Mouse (Mus musculus) heart, embryonic 12.5 days (tissue): Measurements from ENCODE around the gene Spef1. TPM values are rescaled to one million over a fixed set of nuclear protein-coding genes. Genes with fewer than 3 reads are reported as not detected.
A peak's percentile ranks its signal among the peaks of the same experiment; 100 is the strongest.

ENCODE experiments used
- ATAC-seq: fragments of 200-750 bp; cut with Nextera tagmentation; 2 replicates; pipeline ENCODE4 v1.8.0; 2017; ENCODE audit warnings: moderate TSS enrichment, moderate library complexity; ENCODE audit not compliant: insufficient number of reproducible peaks, low FRiP score
- H3K27ac ChIP-seq: fragments of 300-500 bp; sonication (generic); 2 replicates; pipeline ENCODE4 v1.5.1; 2016; ENCODE audit warnings: mild to moderate bottlenecking, moderate library complexity; ENCODE audit not compliant: poor library complexity, severe bottlenecking
- H3K27me3 ChIP-seq: fragments of 300-500 bp; sonication (generic); replicated peaks from 2 replicates; pipeline ENCODE4 v1.6.1; 2016; ENCODE audit warnings: mild to moderate bottlenecking, moderate library complexity
- H3K36me3 ChIP-seq: fragments of 300-500 bp; sonication (generic); 2 replicates; pipeline ENCODE4 v1.6.1; 2016; ENCODE audit warnings: mild to moderate bottlenecking, moderate library complexity
- H3K4me1 ChIP-seq: fragments of 300-500 bp; sonication (generic); replicated peaks from 2 replicates; pipeline ENCODE4 v1.6.1; 2016; ENCODE audit warnings: mild to moderate bottlenecking
- H3K4me2 ChIP-seq: fragments of 300-500 bp; sonication (generic); 2 replicates; pipeline ENCODE4 v1.6.1; 2016; ENCODE audit warnings: mild to moderate bottlenecking, moderate library complexity
- H3K4me3 ChIP-seq: fragments of 300-500 bp; sonication (generic); 2 replicates; pipeline ENCODE4 v1.5.1; 2016; ENCODE audit warnings: mild to moderate bottlenecking
- H3K9ac ChIP-seq: fragments of 300-500 bp; sonication (generic); 2 replicates; pipeline ENCODE4 v1.6.1; 2016; ENCODE audit warnings: mild to moderate bottlenecking, moderate library complexity
- H3K9me3 ChIP-seq: fragments of 300-500 bp; sonication (generic); replicated peaks from 2 replicates; pipeline ENCODE4 v1.6.1; 2016; ENCODE audit warnings: mild to moderate bottlenecking, moderate library complexity
- WGBS: fragments of 180-500 bp; shearing (Covaris S2); methylation state at CpG from one replicate; pipeline ENCODE4 v1.1.7; 2016; 5-methylcytosine and 5-hydroxymethylcytosine counted together
- polyA plus RNA-seq: library from polyadenylated mRNA; unstranded; fragments of >200 nt; fragmentation: Nextera tagmentation; extraction: Ambion mirVana; gene quantifications from 2 replicates; pipeline ENCODE4 v1.2.1, GENCODE M21; 2016

Gene Spef1
- polyA plus RNA-seq, 1 experiment from 2014 or later = 1.3 TPM

- ATAC-seq = no peak; the same call in 1 of the 2 replicates
Observed at GRCm38 (mm10) chr2:131205521-131206182, 18.6 kb upstream of the Spef1 start.

GRCm38 (mm10) chr2:131204410-131204981, 17.4 kb upstream of the Spef1 start:
- Histone ChIP-seq H3K27me3 (0 out of 2 replicates have a peak, but pooled peaks cover 3% of the 10 kb centered on the region), H3K4me1 (peaks cover 19% of the 10 kb centered on the region), H3K36me3 (peaks cover 8% of the 10 kb centered on the region), H3K27ac (no peak overlapping the region; the same call in 1 of the 2 replicates), H3K4me3 (no peak overlapping the region), H3K4me2 (peak overlapping the region; percentile 27; the same call in 1 of the 2 replicates), H3K9me3 (no peaks in the 10 kb centered on the region), H3K9ac (no peak overlapping the region)
- 48% methylated on average over 7 of the region's 7 CpGs for WGBS
- peak; percentile 84 for ATAC-seq

More at GRCm38 (mm10) chr2:131205521-131206182, 18.6 kb upstream of the Spef1 start:
- no peak overlapping the region for H3K4me3 ChIP-seq
- 61% methylated on average over 8 of the region's 8 CpGs for WGBS
- no peak overlapping the region for H3K9ac ChIP-seq
- no peaks in the 10 kb centered on the region for H3K36me3 ChIP-seq
- H3K9me3 ChIP-seq = no peaks in the 10 kb centered on the region
- H3K27ac ChIP-seq = no peak overlapping the region
- no peak overlapping the region for H3K4me2 ChIP-seq
- H3K27me3 ChIP-seq = 0 out of 2 replicates have a peak, but pooled peaks cover 3% of the 10 kb centered on the region
- peaks cover 23% of the 10 kb centered on the region for H3K4me1 ChIP-seq

- no peak for ATAC-seq
- H3K4me2 ChIP-seq = no peak overlapping the region
- 0 out of 2 replicates have a peak, but pooled peaks cover 3% of the 10 kb centered on the region for H3K27me3 ChIP-seq
Observed at GRCm38 (mm10) chr2:131203816-131204409, 16.8 kb upstream of the Spef1 start.

GRCm38 (mm10) chr2:131201262-131201661, 14.2 kb upstream of the Spef1 start:
- Histone ChIP-seq H3K27ac (no peak overlapping the region), H3K36me3 (peaks cover 28% of the 10 kb centered on the region), H3K4me1 (peaks cover 13% of the 10 kb centered on the region), H3K9me3 (no peaks in the 10 kb centered on the region), H3K27me3 (no peaks in the 10 kb centered on the region), H3K4me2 (no peak overlapping the region), H3K9ac (no peak overlapping the region), H3K4me3 (no peak overlapping the region)
- WGBS = 85% methylated on average over 3 of the region's 3 CpGs
- no peak for ATAC-seq

More at GRCm38 (mm10) chr2:131203816-131204409, 16.8 kb upstream of the Spef1 start:
- H3K36me3 ChIP-seq = peaks cover 11% of the 10 kb centered on the region
- H3K9ac ChIP-seq = no peak overlapping the region
- H3K4me3 ChIP-seq = no peak overlapping the region
- 76% methylated on average over 6 of the region's 6 CpGs for WGBS
- H3K4me1 ChIP-seq = peaks cover 13% of the 10 kb centered on the region
- no peaks in the 10 kb centered on the region for H3K9me3 ChIP-seq
- H3K27ac ChIP-seq = no peak overlapping the region

- Histone ChIP-seq H3K27me3 (no peaks in the 10 kb centered on the region), H3K27ac (no peak overlapping the region), H3K9ac (no peak overlapping the region), H3K9me3 (no peaks in the 10 kb centered on the region), H3K36me3 (peaks cover 32% of the 10 kb centered on the region), H3K4me3 (no peak overlapping the region), H3K4me2 (no peak overlapping the region), H3K4me1 (peaks cover 13% of the 10 kb centered on the region)
- 76% methylated on average over 2 of the region's 2 CpGs for WGBS
- ATAC-seq = no peak
Observed at GRCm38 (mm10) chr2:131200710-131201109, 13.6 kb upstream of the Spef1 start.

- no peak overlapping the region for H3K9ac ChIP-seq
- no peaks in the 10 kb centered on the region for H3K9me3 ChIP-seq
- no peaks in the 10 kb centered on the region for H3K4me1 ChIP-seq
- H3K4me2 ChIP-seq = no peak overlapping the region
- ATAC-seq = no peak
- no peak overlapping the region for H3K27ac ChIP-seq
- 89% methylated on average over 16 of the region's 16 CpGs for WGBS
- no peaks in the 10 kb centered on the region for H3K27me3 ChIP-seq
- peaks cover 68% of the 10 kb centered on the region for H3K36me3 ChIP-seq
- H3K4me3 ChIP-seq = no peak overlapping the region
Observed at GRCm38 (mm10) chr2:131196606-131197316, 9.7 kb upstream of the Spef1 start.

- H3K4me1 ChIP-seq = peaks cover 33% of the 10 kb centered on the region
- peaks cover 55% of the 10 kb centered on the region for H3K36me3 ChIP-seq
- no peak overlapping the region for H3K4me2 ChIP-seq
- no peaks in the 10 kb centered on the region for H3K9me3 ChIP-seq
- no peak overlapping the region for H3K27ac ChIP-seq
- no peaks in the 10 kb centered on the region for H3K27me3 ChIP-seq
- ATAC-seq = no peak
- H3K9ac ChIP-seq = no peak overlapping the region
- 76% methylated on average over 7 of the region's 7 CpGs for WGBS
- H3K4me3 ChIP-seq = no peak overlapping the region
Observed at GRCm38 (mm10) chr2:131191005-131191390, 3.9 kb upstream of the Spef1 start.

- Histone ChIP-seq H3K4me2 (0 out of 2 replicates have a peak overlapping the region, but pooled peaks have one; percentile 4), H3K9me3 (no peaks in the 10 kb centered on the region), H3K9ac (no peak overlapping the region), H3K27me3 (no peaks in the 10 kb centered on the region), H3K4me1 (peaks cover 38% of the 10 kb centered on the region), H3K36me3 (peaks cover 50% of the 10 kb centered on the region), H3K4me3 (no peak overlapping the region), H3K27ac (no peak overlapping the region)
- ATAC-seq = no peak
- 50% methylated on average over 10 of the region's 10 CpGs for WGBS
Observed at GRCm38 (mm10) chr2:131190344-131191004, 3.4 kb upstream of the Spef1 start.

GRCm38 (mm10) chr2:131189521-131190309, 2.6 kb upstream of the Spef1 start:
- ATAC-seq = no peak
- H3K27ac ChIP-seq = no peak overlapping the region
- peaks cover 43% of the 10 kb centered on the region for H3K36me3 ChIP-seq
- H3K9me3 ChIP-seq = no peaks in the 10 kb centered on the region
- WGBS = 50% methylated on average over 5 of the region's 5 CpGs
- no peaks in the 10 kb centered on the region for H3K27me3 ChIP-seq
- no peak overlapping the region for H3K4me3 ChIP-seq
- H3K4me2 ChIP-seq = no peak overlapping the region; the same call in 1 of the 2 replicates
- peaks cover 40% of the 10 kb centered on the region for H3K4me1 ChIP-seq
- no peak overlapping the region for H3K9ac ChIP-seq

- Histone ChIP-seq H3K9me3 (no peaks in the 10 kb centered on the region), H3K4me3 (peak overlapping the region; percentile 59; the same call in 1 of the 2 replicates), H3K36me3 (peaks cover 29% of the 10 kb centered on the region), H3K9ac (no peak overlapping the region), H3K27me3 (no peaks in the 10 kb centered on the region), H3K4me1 (peaks cover 40% of the 10 kb centered on the region), H3K4me2 (peak overlapping the region; percentile 76), H3K27ac (no peak overlapping the region)
- ATAC-seq = no peak
- WGBS = 82% methylated on average over 5 of the region's 5 CpGs
Observed at GRCm38 (mm10) chr2:131188311-131188710, 1.2 kb upstream of the Spef1 start.
